Mouse (Mus musculus): Measurements from ENCODE around the gene Dner. TPM values are rescaled to one million over a fixed set of nuclear protein-coding genes. Genes with fewer than 3 reads are reported as not detected.

Gene Dner
- polyA plus RNA-seq, 1 experiment, result 0.08 TPM

- TF ChIP-seq POLR2A (IDR thresholded peaks at IDR 0.05; ENCODE audit: low read depth, low read length) (no peak), CTCF (IDR thresholded peaks at IDR 0.05; ENCODE audit: extremely low read depth, insufficient read depth, insufficient read length, insufficient replicate concordance) (no peak)
- Histone ChIP-seq H3K27me3 (ENCODE audit: control insufficient read depth, insufficient read depth, low read length) (no peaks in the 10 kb centered on the region), H3K27ac (ENCODE audit: insufficient read depth, low read length) (no peak overlapping the region), H3K4me3 (ENCODE audit: extremely low read depth, insufficient read depth, insufficient read length) (no peak overlapping the region), H3K36me3 (ENCODE audit: control insufficient read depth, insufficient read depth, low read length) (no peaks in the 10 kb centered on the region), H3K4me1 (ENCODE audit: control insufficient read depth, insufficient read depth, insufficient read length) (no peaks in the 10 kb centered on the region)
- DNase-seq (ENCODE audit: low read depth in 1 of 2, low spot score in 2 of 2), result no peak
Measured at GRCm38 (mm10) chr1:84437565-84437964, 258.5 kb downstream of the Dner start.

- no peak for TF ChIP-seq POLR2A (IDR thresholded peaks at IDR 0.05; ENCODE audit: low read depth, low read length)
- no peak for TF ChIP-seq CTCF (IDR thresholded peaks at IDR 0.05; ENCODE audit: extremely low read depth, insufficient read depth, insufficient read length, insufficient replicate concordance)
- no peaks in the 10 kb centered on the region for H3K27me3 ChIP-seq (ENCODE audit: control insufficient read depth, insufficient read depth, low read length)
- H3K4me3 ChIP-seq (ENCODE audit: extremely low read depth, insufficient read depth, insufficient read length), result no peak overlapping the region
- no peak for DNase-seq (ENCODE audit: low read depth in 1 of 2, low spot score in 2 of 2)
- no peaks in the 10 kb centered on the region for H3K4me1 ChIP-seq (ENCODE audit: control insufficient read depth, insufficient read depth, insufficient read length)
- no peak overlapping the region for H3K27ac ChIP-seq (ENCODE audit: insufficient read depth, low read length)
- WGBS, result 63% methylated on average over 1 of the region's 1 CpGs
- H3K36me3 ChIP-seq (ENCODE audit: control insufficient read depth, insufficient read depth, low read length), result no peaks in the 10 kb centered on the region
Measured at GRCm38 (mm10) chr1:84436281-84436680, 259.7 kb downstream of the Dner start.

GRCm38 (mm10) chr1:84433291-84433980, 262.6 kb downstream of the Dner start:
- no peaks in the 10 kb centered on the region for H3K36me3 ChIP-seq (ENCODE audit: control insufficient read depth, insufficient read depth, low read length)
- no peaks in the 10 kb centered on the region for H3K27me3 ChIP-seq (ENCODE audit: control insufficient read depth, insufficient read depth, low read length)
- H3K27ac ChIP-seq (ENCODE audit: insufficient read depth, low read length), result no peak overlapping the region
- no peak overlapping the region for H3K4me3 ChIP-seq (ENCODE audit: extremely low read depth, insufficient read depth, insufficient read length)
- no peak for DNase-seq (ENCODE audit: low read depth in 1 of 2, low spot score in 2 of 2)
- 87% methylated on average over 6 of the region's 6 CpGs for WGBS
- no peaks in the 10 kb centered on the region for H3K4me1 ChIP-seq (ENCODE audit: control insufficient read depth, insufficient read depth, insufficient read length)
- TF ChIP-seq POLR2A (IDR thresholded peaks at IDR 0.05; ENCODE audit: low read depth, low read length), result no peak
- TF ChIP-seq CTCF (IDR thresholded peaks at IDR 0.05; ENCODE audit: extremely low read depth, insufficient read depth, insufficient read length, insufficient replicate concordance), result no peak

- H3K27me3 ChIP-seq (ENCODE audit: control insufficient read depth, insufficient read depth, low read length), result no peaks in the 10 kb centered on the region
- no peaks in the 10 kb centered on the region for H3K36me3 ChIP-seq (ENCODE audit: control insufficient read depth, insufficient read depth, low read length)
- H3K27ac ChIP-seq (ENCODE audit: insufficient read depth, low read length), result no peak overlapping the region
- H3K4me3 ChIP-seq (ENCODE audit: extremely low read depth, insufficient read depth, insufficient read length), result no peak overlapping the region
- 73% methylated on average over 1 of the region's 1 CpGs for WGBS
- TF ChIP-seq CTCF (IDR thresholded peaks at IDR 0.05; ENCODE audit: extremely low read depth, insufficient read depth, insufficient read length, insufficient replicate concordance), result no peak
- no peak for TF ChIP-seq POLR2A (IDR thresholded peaks at IDR 0.05; ENCODE audit: low read depth, low read length)
- DNase-seq (ENCODE audit: low read depth in 1 of 2, low spot score in 2 of 2), result no peak
- no peaks in the 10 kb centered on the region for H3K4me1 ChIP-seq (ENCODE audit: control insufficient read depth, insufficient read depth, insufficient read length)
Measured at GRCm38 (mm10) chr1:84432311-84432710, 263.7 kb downstream of the Dner start.

GRCm38 (mm10) chr1:84428331-84428730, 267.7 kb downstream of the Dner start:
- Histone ChIP-seq H3K36me3 (ENCODE audit: control insufficient read depth, insufficient read depth, low read length) (no peaks in the 10 kb centered on the region), H3K27me3 (ENCODE audit: control insufficient read depth, insufficient read depth, low read length) (no peaks in the 10 kb centered on the region), H3K27ac (ENCODE audit: insufficient read depth, low read length) (no peak overlapping the region), H3K4me1 (ENCODE audit: control insufficient read depth, insufficient read depth, insufficient read length) (no peaks in the 10 kb centered on the region), H3K4me3 (ENCODE audit: extremely low read depth, insufficient read depth, insufficient read length) (no peak overlapping the region)
- DNase-seq (ENCODE audit: low read depth in 1 of 2, low spot score in 2 of 2), result no peak
- 55% methylated on average over 1 of the region's 1 CpGs for WGBS
- TF ChIP-seq POLR2A (IDR thresholded peaks at IDR 0.05; ENCODE audit: low read depth, low read length) (no peak), CTCF (IDR thresholded peaks at IDR 0.05; ENCODE audit: extremely low read depth, insufficient read depth, insufficient read length, insufficient replicate concordance) (no peak)

- Histone ChIP-seq H3K27me3 (ENCODE audit: control insufficient read depth, insufficient read depth, low read length) (no peaks in the 10 kb centered on the region), H3K27ac (ENCODE audit: insufficient read depth, low read length) (no peak overlapping the region), H3K4me3 (ENCODE audit: extremely low read depth, insufficient read depth, insufficient read length) (no peak overlapping the region), H3K36me3 (ENCODE audit: control insufficient read depth, insufficient read depth, low read length) (no peaks in the 10 kb centered on the region), H3K4me1 (ENCODE audit: control insufficient read depth, insufficient read depth, insufficient read length) (no peaks in the 10 kb centered on the region)
- TF ChIP-seq POLR2A (IDR thresholded peaks at IDR 0.05; ENCODE audit: low read depth, low read length) (no peak), CTCF (IDR thresholded peaks at IDR 0.05; ENCODE audit: extremely low read depth, insufficient read depth, insufficient read length, insufficient replicate concordance) (no peak)
- 79% methylated on average over 11 of the region's 11 CpGs for WGBS
- DNase-seq (ENCODE audit: low read depth in 1 of 2, low spot score in 2 of 2), result no peak
Measured at GRCm38 (mm10) chr1:84427757-84428156, 268.3 kb downstream of the Dner start.

GRCm38 (mm10) chr1:84426679-84427078, 269.3 kb downstream of the Dner start:
- H3K27ac ChIP-seq (ENCODE audit: insufficient read depth, low read length), result no peak overlapping the region
- H3K27me3 ChIP-seq (ENCODE audit: control insufficient read depth, insufficient read depth, low read length), result no peaks in the 10 kb centered on the region
- 65% methylated on average over 5 of the region's 5 CpGs for WGBS
- TF ChIP-seq POLR2A (IDR thresholded peaks at IDR 0.05; ENCODE audit: low read depth, low read length) (no peak), CTCF (IDR thresholded peaks at IDR 0.05; ENCODE audit: extremely low read depth, insufficient read depth, insufficient read length, insufficient replicate concordance) (no peak)
- H3K36me3 ChIP-seq (ENCODE audit: control insufficient read depth, insufficient read depth, low read length), result no peaks in the 10 kb centered on the region
- H3K4me3 ChIP-seq (ENCODE audit: extremely low read depth, insufficient read depth, insufficient read length), result no peak overlapping the region
- H3K4me1 ChIP-seq (ENCODE audit: control insufficient read depth, insufficient read depth, insufficient read length), result no peaks in the 10 kb centered on the region
- no peak for DNase-seq (ENCODE audit: low read depth in 1 of 2, low spot score in 2 of 2)

Measured in spleen, adult 2 months (tissue).